Mouse (Mus musculus): ENCODE measurements around the gene Scaf4.

DNA sequence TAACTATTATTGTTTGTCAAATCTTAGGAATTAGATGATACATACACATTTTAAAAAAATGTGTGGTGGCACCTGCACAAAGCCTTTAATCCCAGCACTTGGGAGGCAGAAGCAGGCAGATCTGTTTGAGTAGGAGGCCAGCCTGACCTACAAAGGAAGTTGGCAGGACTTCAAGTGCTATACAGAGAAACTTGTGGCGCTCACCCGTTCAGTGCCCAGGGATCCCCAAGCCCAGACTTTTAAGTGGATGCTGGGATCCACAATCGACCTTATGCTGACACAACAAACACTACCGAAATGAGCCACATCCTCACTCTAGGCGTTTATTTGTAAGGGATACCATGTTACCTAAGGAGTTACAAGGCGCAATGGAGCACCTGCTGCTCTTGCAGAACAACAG, 8.8 kb downstream of the Scaf4 start:
- no peak for TF ChIP-seq CTCF (IDR thresholded peaks at IDR 0.05; ENCODE audit: low read depth)
- TF ChIP-seq EP300 (IDR thresholded peaks at IDR 0.05; ENCODE audit: low read depth): no peak
